Mouse (Mus musculus) liver, embryonic 14.5 days (tissue): ENCODE results near the gene Npr2. TPM values are rescaled to one million over a fixed set of nuclear protein-coding genes. Genes with fewer than 3 reads are reported as not detected.

Experiments used
- ATAC-seq: fragments of 200-750 bp; cut with Nextera tagmentation; 2 replicates; pipeline ENCODE4 v1.8.0; 2017; ENCODE audit warnings: moderate number of reproducible peaks, mild to moderate bottlenecking, moderate library complexity; ENCODE audit not compliant: insufficient read depth
- DNase-seq, 3 experiments: peaks; one replicate each; pipeline ENCODE4 v3.0.0-alpha.2; 2012 to 2013; ENCODE audit warnings: low read depth in 3 of 3, low spot score in 3 of 3
- H3K27ac ChIP-seq: fragments of 300-500 bp; sonication (generic); 2 replicates; pipeline ENCODE4 v1.5.1; 2014; ENCODE audit warnings: moderate library complexity, mild to moderate bottlenecking, control low read depth, inconsistent platforms
- H3K27me3 ChIP-seq: fragments of 300-500 bp; sonication (generic); 2 replicates; pipeline ENCODE4 v1.6.1; 2014; ENCODE audit warnings: mild to moderate bottlenecking, low read length, moderate library complexity; ENCODE audit not compliant: control insufficient read depth, insufficient read depth
- H3K36me3 ChIP-seq: fragments of 300-500 bp; sonication (generic); replicated peaks from 2 replicates; pipeline ENCODE4 v1.6.1; 2014; ENCODE audit warnings: low read depth; ENCODE audit not compliant: control insufficient read depth, insufficient read depth
- H3K4me1 ChIP-seq, 2 experiments: fragments of 200-500 bp in 1 of 2; fragments of 300-500 bp in 1 of 2; sonication (generic) in 1 of 2; replicated peaks; 2 replicates each; pipeline ENCODE4 v1.6.1; 2012 to 2014; ENCODE audit warnings: antibody characterized with exemption in 1 of 2, inconsistent platforms in 1 of 2, low read length in 1 of 2; ENCODE audit not compliant: control insufficient read depth in 2 of 2, insufficient read depth in 2 of 2
- H3K4me2 ChIP-seq: fragments of 300-500 bp; sonication (generic); 2 replicates; pipeline ENCODE4 v1.6.1; 2014; ENCODE audit warnings: low read depth, mild to moderate bottlenecking, control low read depth, moderate library complexity
- H3K4me3 ChIP-seq, 2 experiments: fragments of 200-500 bp in 1 of 2; fragments of 300-500 bp in 1 of 2; sonication (generic) in 1 of 2; 2 replicates each; pipeline ENCODE4 v1.5.1; 2012 to 2014; ENCODE audit warnings: low read depth in 2 of 2, low read length in 2 of 2, mild to moderate bottlenecking in 2 of 2, control low read depth in 1 of 2, inconsistent platforms in 1 of 2, moderate library complexity in 1 of 2; ENCODE audit not compliant: insufficient read depth in 1 of 2
- H3K9ac ChIP-seq: fragments of 300-500 bp; sonication (generic); replicated peaks from 2 replicates; pipeline ENCODE4 v1.6.1; 2014; ENCODE audit warnings: mild to moderate bottlenecking, control low read depth, moderate library complexity
- H3K9me3 ChIP-seq: fragments of 300-500 bp; sonication (generic); 2 replicates; pipeline ENCODE4 v1.6.1; 2016; ENCODE audit warnings: low read length, mixed read lengths; ENCODE audit not compliant: control insufficient read depth
- CTCF ChIP-seq: IDR thresholded peaks from 2 replicates; pipeline ENCODE4 v1.5.1; 2016; ENCODE audit warnings: antibody characterized with exemption, low read depth, control low read depth
- EP300 ChIP-seq: IDR thresholded peaks from 2 replicates; pipeline ENCODE4 v1.6.1; 2016; ENCODE audit warnings: antibody characterized with exemption, low read depth
- WGBS: fragments of 180-500 bp; shearing (Covaris S2); extraction: QIAGEN DNeasy Blood & Tissue Kit; methylation state at CpG from one replicate; pipeline ENCODE4 v1.1.7; 2014; ENCODE audit not compliant: insufficient replicate concordance; 5-methylcytosine and 5-hydroxymethylcytosine counted together
- polyA plus RNA-seq, 2 experiments: library from polyadenylated mRNA; depleted of rRNA in 1 of 2; stranded (reverse) in 1 of 2; unstranded in 1 of 2; fragments of >200 nt; fragmentation: Nextera tagmentation in 1 of 2; extraction: Ambion mirVana in 1 of 2; gene quantifications; 2 replicates each; pipeline versions ENCODE4 v1.2.1 to v1.2.3; 2012 to 2014

The Npr2 gene
- polyA plus RNA-seq, 2 experiments = 0.72 to 1.7 TPM

GRCm38 (mm10) chr4:43655656-43656338, 24.1 kb downstream of the Npr2 start:
- no peak for DNase-seq

GRCm38 (mm10) chr4:43656339-43657109, 24.8 kb downstream of the Npr2 start, which contains the start of gene Hint2:
Gene Hint2 (minus strand): TSS chr4:43656466.
- peak within 1 kb of the TSS; percentile 73 to 78 for H3K4me3 ChIP-seq
- peak; percentile 97 for ATAC-seq
- peak; percentile 19; the same call in 1 of the 2 replicates for TF ChIP-seq EP300
- TF ChIP-seq CTCF = peak; percentile 41
- peaks cover 3 to 11% of the 10 kb centered on the region in 2 experiments for H3K4me1 ChIP-seq
- no peaks in the 10 kb centered on the region for H3K9me3 ChIP-seq
- under 1% methylated on average over 34 of the region's 34 CpGs for WGBS
- H3K27me3 ChIP-seq = peaks cover 5% of the 10 kb centered on the region; the same call in 1 of the 2 replicates
- H3K27ac ChIP-seq = no peak within 1 kb of the TSS; the same call in 1 of the 2 replicates
- DNase-seq = peak; percentile 90 to 92 (median 91)
- H3K4me2 ChIP-seq = peak within 1 kb of the TSS; percentile 76
- H3K36me3 ChIP-seq = no peaks in the 10 kb centered on the region
- peak within 1 kb of the TSS; percentile 77 for H3K9ac ChIP-seq

More at GRCm38 (mm10) chr4:43655656-43656338, 24.1 kb downstream of the Npr2 start:
- WGBS = 9% methylated on average over 34 of the region's 34 CpGs
- Histone ChIP-seq H3K4me2 (peak overlapping the region; percentile 76), H3K27ac (no peak overlapping the region; the same call in 1 of the 2 replicates), H3K9ac (peak overlapping the region; percentile 77), H3K36me3 (no peaks in the 10 kb centered on the region), H3K4me1 (peaks cover 3 to 11% of the 10 kb centered on the region in 2 experiments), H3K27me3 (no peaks in the 10 kb centered on the region), H3K4me3 (peak overlapping the region; percentile 73 to 78), H3K9me3 (no peaks in the 10 kb centered on the region)
- TF ChIP-seq EP300 (no peak), CTCF (peak; percentile 15; the same call in 1 of the 2 replicates)
- peak; percentile 38 for ATAC-seq

GRCm38 (mm10) chr4:43657146-43657545, 25.4 kb downstream of the Npr2 start:
- no peak overlapping the region for H3K27ac ChIP-seq
- 60% methylated on average over 4 of the region's 4 CpGs for WGBS
- no peak for DNase-seq
- peak overlapping the region; percentile 76 for H3K4me2 ChIP-seq
- no peak overlapping the region; the same call in 1 of the 2 replicates for H3K9ac ChIP-seq
- H3K4me1 ChIP-seq = peaks cover 3 to 11% of the 10 kb centered on the region in 2 experiments
- H3K9me3 ChIP-seq = no peaks in the 10 kb centered on the region
- H3K36me3 ChIP-seq = no peaks in the 10 kb centered on the region
- H3K4me3 ChIP-seq = peak overlapping the region in 1 of 2 experiments; percentile 73; a peak in 2 of 4 replicates
- no peak for ATAC-seq
- peaks cover 11% of the 10 kb centered on the region for H3K27me3 ChIP-seq
- no peak for TF ChIP-seq EP300
- TF ChIP-seq CTCF = peak; percentile 15

- Histone ChIP-seq H3K36me3 (no peaks in the 10 kb centered on the region), H3K27ac (no peak overlapping the region), H3K27me3 (peaks cover 28% of the 10 kb centered on the region), H3K4me1 (peaks cover 5 to 9% of the 10 kb centered on the region in 2 experiments), H3K9me3 (no peaks in the 10 kb centered on the region), H3K4me3 (no peak overlapping the region), H3K9ac (no peak overlapping the region), H3K4me2 (no peak overlapping the region)
- ATAC-seq (no peak), DNase-seq (no peak)
- 16% methylated on average over 4 of the region's 4 CpGs for WGBS
- TF ChIP-seq CTCF = peak; percentile 58
- no peak for TF ChIP-seq EP300
These were observed 34.7 kb downstream of the Npr2 start for GRCm38 (mm10) chr4:43666412-43666811.
